Mouse (Mus musculus) G1E (cell line): Measurements from ENCODE around the gene Rara. TPM values are rescaled to one million over a fixed set of nuclear protein-coding genes. Genes with fewer than 3 reads are reported as not detected.
A peak's percentile ranks its signal among the peaks of the same experiment; 100 is the strongest.

ENCODE experiments used
- ATAC-seq: 2 replicates; pipeline ENCODE4 v1.8.0; 2016; ENCODE audit warnings: mild to moderate bottlenecking; ENCODE audit not compliant: insufficient number of reproducible peaks, poor library complexity, low FRiP score, severe bottlenecking; ENCODE audit errors: extremely low read depth
- DNase-seq: peaks from one replicate; pipeline ENCODE4 v3.0.0; 2012; ENCODE audit warnings: low spot score
- H3K27me3 ChIP-seq: 2 replicates; pipeline ENCODE4 v1.6.1; 2012; ENCODE audit warnings: mild to moderate bottlenecking, low read length, inconsistent platforms; ENCODE audit not compliant: insufficient read depth
- H3K36me3 ChIP-seq: replicated peaks from 2 replicates; pipeline ENCODE3; 2012; ENCODE audit warnings: mild to moderate bottlenecking, inconsistent platforms
- H3K4me1 ChIP-seq: 2 replicates; pipeline ENCODE4 v1.6.1; 2012; ENCODE audit warnings: low read depth, low read length, inconsistent platforms, mixed read lengths; ENCODE audit not compliant: insufficient read depth
- H3K4me3 ChIP-seq: 2 replicates; pipeline ENCODE4 v1.5.1; 2012; ENCODE audit warnings: low read depth, mild to moderate bottlenecking, inconsistent platforms, low read length, moderate library complexity, mixed read lengths
- H3K9me3 ChIP-seq: replicated peaks from 2 replicates; pipeline ENCODE4 v1.6.1; 2012; ENCODE audit warnings: inconsistent platforms
- CTCF ChIP-seq: IDR thresholded peaks from 2 replicates; pipeline ENCODE4 v1.5.1; 2012; ENCODE audit warnings: low read depth, low read length, inconsistent platforms, mixed read lengths
- GATA1 ChIP-seq: IDR thresholded peaks from 2 replicates; pipeline ENCODE4 v1.6.1; 2012; ENCODE audit warnings: borderline replicate concordance, low read length, inconsistent platforms, mixed read lengths
- GATA2 ChIP-seq: IDR thresholded peaks from 2 replicates; pipeline ENCODE4 v1.6.1; 2012; ENCODE audit warnings: low read depth, low read length, inconsistent platforms, borderline replicate concordance
- POLR2AphosphoS5 ChIP-seq: IDR thresholded peaks from 2 replicates; pipeline ENCODE4 v1.6.1; 2012; ENCODE audit warnings: low read depth, low read length, inconsistent platforms; ENCODE audit not compliant: insufficient replicate concordance
- TAL1 ChIP-seq: conservative IDR thresholded peaks from 2 replicates; pipeline ENCODE4 v1.6.1; 2012; ENCODE audit warnings: low read depth, low read length, inconsistent platforms, mixed read lengths
- polyA plus RNA-seq: library from polyadenylated mRNA; stranded (reverse); fragments of >175 nt; gene quantifications from 2 replicates; pipeline ENCODE4 v1.2.3, GENCODE M21; 2012
- total RNA-seq, 2 experiments: library from RNA; stranded (forward) in 1 of 2; stranded (reverse) in 1 of 2; fragments of 200-1000 nt in 1 of 2; fragments of >200 nt in 1 of 2; fragmentation: Nextera tagmentation in 1 of 2; gene quantifications; 2 replicates each; pipeline ENCODE4 v1.2.3; 2014 to 2017

Gene Rara
- total and polyA plus RNA-seq, 3 experiments = 16.9 to 110 (median 84.4) TPM

- Histone ChIP-seq H3K4me3 (peak overlapping the region; percentile 81; the same call in 1 of the 2 replicates), H3K9me3 (no peaks in the 10 kb centered on the region), H3K4me1 (peaks cover 87% of the 10 kb centered on the region), H3K36me3 (peaks cover 21% of the 10 kb centered on the region), H3K27me3 (peaks cover 24% of the 10 kb centered on the region)
- TF ChIP-seq CTCF (no peak), GATA2 (no peak), POLR2AphosphoS5 (no peak), TAL1 (no peak), GATA1 (no peak)
- DNase-seq (no peak), ATAC-seq (no peak)
Measured at GRCm38 (mm10) chr11:98936170-98936569, 8.6 kb downstream of the Rara start.

GRCm38 (mm10) chr11:98936606-98937409, 9.2 kb downstream of the Rara start:
- Histone ChIP-seq H3K4me1 (peaks cover 87% of the 10 kb centered on the region), H3K4me3 (peak overlapping the region; percentile 81), H3K36me3 (peaks cover 21% of the 10 kb centered on the region), H3K27me3 (peaks cover 21% of the 10 kb centered on the region), H3K9me3 (no peaks in the 10 kb centered on the region)
- TF ChIP-seq GATA1 = no peak
- TF ChIP-seq TAL1 = no peak
- TF ChIP-seq POLR2AphosphoS5 = no peak
- TF ChIP-seq CTCF = no peak
- TF ChIP-seq GATA2 = no peak
- DNase-seq = no peak
- ATAC-seq = no peak

- peaks cover 21% of the 10 kb centered on the region for H3K27me3 ChIP-seq
- no peak for TF ChIP-seq TAL1
Measured at GRCm38 (mm10) chr11:98937410-98937913, 9.8 kb downstream of the Rara start.

GRCm38 (mm10) chr11:98937914-98938694, 10.5 kb downstream of the Rara start:
- H3K4me1 ChIP-seq = peaks cover 87% of the 10 kb centered on the region
- H3K9me3 ChIP-seq = no peaks in the 10 kb centered on the region
- H3K36me3 ChIP-seq = peaks cover 26% of the 10 kb centered on the region
- peaks cover 19% of the 10 kb centered on the region for H3K27me3 ChIP-seq
- peak; percentile 55 for DNase-seq
- TF ChIP-seq GATA2 = no peak
- TF ChIP-seq POLR2AphosphoS5 = no peak
- TF ChIP-seq CTCF = no peak
- TF ChIP-seq GATA1 = no peak
- no peak for TF ChIP-seq TAL1
- H3K4me3 ChIP-seq = peak overlapping the region; percentile 81
- ATAC-seq = no peak

More at GRCm38 (mm10) chr11:98937410-98937913, 9.8 kb downstream of the Rara start:
- DNase-seq (peak; percentile 97), ATAC-seq (peak; percentile 79)
- H3K4me3 ChIP-seq = peak overlapping the region; percentile 81
- no peaks in the 10 kb centered on the region for H3K9me3 ChIP-seq
- H3K4me1 ChIP-seq = peaks cover 87% of the 10 kb centered on the region
- peaks cover 21% of the 10 kb centered on the region for H3K36me3 ChIP-seq

- Histone ChIP-seq H3K27me3 (peaks cover 15% of the 10 kb centered on the region), H3K4me1 (peaks cover 88% of the 10 kb centered on the region), H3K9me3 (no peaks in the 10 kb centered on the region), H3K4me3 (peak overlapping the region; percentile 81), H3K36me3 (peaks cover 31% of the 10 kb centered on the region)
- ATAC-seq = no peak
- TF ChIP-seq POLR2AphosphoS5 (no peak), GATA2 (no peak)
- no peak for DNase-seq
Measured at GRCm38 (mm10) chr11:98938701-98939083, 11.1 kb downstream of the Rara start.

GRCm38 (mm10) chr11:98939084-98939952, 11.7 kb downstream of the Rara start:
- DNase-seq = no peak
- ATAC-seq = no peak
- Histone ChIP-seq H3K4me1 (peaks cover 90% of the 10 kb centered on the region), H3K27me3 (peaks cover 15% of the 10 kb centered on the region), H3K36me3 (peaks cover 33% of the 10 kb centered on the region), H3K4me3 (peak overlapping the region; percentile 81), H3K9me3 (no peaks in the 10 kb centered on the region)
- TF ChIP-seq CTCF = no peak
- TF ChIP-seq GATA2 = no peak
- TF ChIP-seq TAL1 = no peak
- no peak for TF ChIP-seq POLR2AphosphoS5
- TF ChIP-seq GATA1 = no peak
